Mouse (Mus musculus): ENCODE data around the gene Ngb. TPM values are rescaled to one million over a fixed set of nuclear protein-coding genes. Genes with fewer than 3 reads are reported as not detected.

Gene Ngb
- polyA plus RNA-seq, 1 experiment from 2014 or later = 3.6 TPM

- Histone ChIP-seq H3K27ac (ENCODE audit: low read depth, low read length) (no peak overlapping the region), H3K9ac (replicated peaks; ENCODE audit: low read depth, low read length) (no peak overlapping the region), H3K4me2 (ENCODE audit: low read depth, low read length) (no peak overlapping the region), H3K27me3 (ENCODE audit: control insufficient read depth, insufficient read depth, low read length) (no peaks in the 10 kb centered on the region), H3K9me3 (ENCODE audit: control insufficient read depth, low read length) (no peaks in the 10 kb centered on the region), H3K36me3 (ENCODE audit: control insufficient read depth, insufficient read depth, low read length) (no peaks in the 10 kb centered on the region), H3K4me3 (ENCODE audit: low read depth, low read length) (no peak overlapping the region), H3K4me1 (ENCODE audit: control insufficient read depth, insufficient read depth, low read length) (no peaks in the 10 kb centered on the region)
- no peak for ATAC-seq (ENCODE audit: low read depth)
- 41% methylated on average over 4 of the region's 4 CpGs for WGBS
Measured at GRCm38 (mm10) chr12:87088331-87088730, 14.0 kb downstream of the Ngb start.

- Histone ChIP-seq H3K4me3 (ENCODE audit: low read depth, low read length) (no peak overlapping the region), H3K27me3 (ENCODE audit: control insufficient read depth, insufficient read depth, low read length) (no peaks in the 10 kb centered on the region), H3K36me3 (ENCODE audit: control insufficient read depth, insufficient read depth, low read length) (no peaks in the 10 kb centered on the region), H3K27ac (ENCODE audit: low read depth, low read length) (no peak overlapping the region), H3K9me3 (ENCODE audit: control insufficient read depth, low read length) (no peaks in the 10 kb centered on the region), H3K9ac (replicated peaks; ENCODE audit: low read depth, low read length) (no peak overlapping the region), H3K4me1 (ENCODE audit: control insufficient read depth, insufficient read depth, low read length) (no peaks in the 10 kb centered on the region), H3K4me2 (ENCODE audit: low read depth, low read length) (no peak overlapping the region)
- ATAC-seq (ENCODE audit: low read depth) = no peak
- 66% methylated on average over 7 of the region's 7 CpGs for WGBS
Measured at GRCm38 (mm10) chr12:87087236-87087635, 15.1 kb downstream of the Ngb start.

GRCm38 (mm10) chr12:87082797-87083196 lies 19.5 kb downstream of the Ngb start:
- WGBS = 80% methylated on average over 8 of the region's 8 CpGs
- Histone ChIP-seq H3K4me1 (ENCODE audit: control insufficient read depth, insufficient read depth, low read length) (no peaks in the 10 kb centered on the region), H3K4me2 (ENCODE audit: low read depth, low read length) (no peak overlapping the region), H3K9ac (replicated peaks; ENCODE audit: low read depth, low read length) (no peak overlapping the region), H3K9me3 (ENCODE audit: control insufficient read depth, low read length) (no peaks in the 10 kb centered on the region), H3K27me3 (ENCODE audit: control insufficient read depth, insufficient read depth, low read length) (no peaks in the 10 kb centered on the region), H3K27ac (ENCODE audit: low read depth, low read length) (no peak overlapping the region), H3K36me3 (ENCODE audit: control insufficient read depth, insufficient read depth, low read length) (no peaks in the 10 kb centered on the region), H3K4me3 (ENCODE audit: low read depth, low read length) (no peak overlapping the region)
- ATAC-seq (ENCODE audit: low read depth) = no peak

GRCm38 (mm10) chr12:87076610-87077009 lies 25.7 kb downstream of the Ngb start:
- Histone ChIP-seq H3K27me3 (ENCODE audit: control insufficient read depth, insufficient read depth, low read length) (no peaks in the 10 kb centered on the region), H3K4me1 (ENCODE audit: control insufficient read depth, insufficient read depth, low read length) (no peaks in the 10 kb centered on the region), H3K9me3 (ENCODE audit: control insufficient read depth, low read length) (no peaks in the 10 kb centered on the region), H3K9ac (replicated peaks; ENCODE audit: low read depth, low read length) (no peak overlapping the region), H3K4me2 (ENCODE audit: low read depth, low read length) (no peak overlapping the region), H3K36me3 (ENCODE audit: control insufficient read depth, insufficient read depth, low read length) (no peaks in the 10 kb centered on the region; the same call in 1 of the 2 replicates), H3K4me3 (ENCODE audit: low read depth, low read length) (no peak overlapping the region), H3K27ac (ENCODE audit: low read depth, low read length) (no peak overlapping the region)
- 91% methylated on average over 2 of the region's 2 CpGs for WGBS
- no peak for ATAC-seq (ENCODE audit: low read depth)

- no peaks in the 10 kb centered on the region for H3K27me3 ChIP-seq (ENCODE audit: control insufficient read depth, insufficient read depth, low read length)
- H3K9ac ChIP-seq (replicated peaks; ENCODE audit: low read depth, low read length) = no peak overlapping the region
- 82% methylated on average over 5 of the region's 5 CpGs for WGBS
- no peak overlapping the region for H3K27ac ChIP-seq (ENCODE audit: low read depth, low read length)
- H3K4me2 ChIP-seq (ENCODE audit: low read depth, low read length) = no peak overlapping the region
- H3K4me3 ChIP-seq (ENCODE audit: low read depth, low read length) = no peak overlapping the region
- H3K36me3 ChIP-seq (ENCODE audit: control insufficient read depth, insufficient read depth, low read length) = peaks cover 1% of the 10 kb centered on the region
- H3K9me3 ChIP-seq (ENCODE audit: control insufficient read depth, low read length) = no peaks in the 10 kb centered on the region
- no peaks in the 10 kb centered on the region for H3K4me1 ChIP-seq (ENCODE audit: control insufficient read depth, insufficient read depth, low read length)
- no peak for ATAC-seq (ENCODE audit: low read depth)
Measured at GRCm38 (mm10) chr12:87070520-87070919, 31.8 kb downstream of the Ngb start.

- peaks cover 3% of the 10 kb centered on the region; the same call in 1 of the 2 replicates for H3K36me3 ChIP-seq (ENCODE audit: control insufficient read depth, insufficient read depth, low read length)
- no peaks in the 10 kb centered on the region for H3K27me3 ChIP-seq (ENCODE audit: control insufficient read depth, insufficient read depth, low read length)
- H3K9me3 ChIP-seq (ENCODE audit: control insufficient read depth, low read length) = no peaks in the 10 kb centered on the region
- WGBS = 79% methylated on average over 5 of the region's 5 CpGs
- H3K9ac ChIP-seq (replicated peaks; ENCODE audit: low read depth, low read length) = no peak overlapping the region
- H3K4me2 ChIP-seq (ENCODE audit: low read depth, low read length) = no peak overlapping the region
- H3K4me3 ChIP-seq (ENCODE audit: low read depth, low read length) = no peak overlapping the region
- no peaks in the 10 kb centered on the region for H3K4me1 ChIP-seq (ENCODE audit: control insufficient read depth, insufficient read depth, low read length)
- no peak overlapping the region for H3K27ac ChIP-seq (ENCODE audit: low read depth, low read length)
- no peak for ATAC-seq (ENCODE audit: low read depth)
Measured at GRCm38 (mm10) chr12:87066429-87066828, 35.9 kb downstream of the Ngb start.

GRCm38 (mm10) chr12:87065446-87065845 lies 36.9 kb downstream of the Ngb start:
- Histone ChIP-seq H3K4me3 (ENCODE audit: low read depth, low read length) (no peak overlapping the region), H3K9ac (replicated peaks; ENCODE audit: low read depth, low read length) (no peak overlapping the region), H3K4me1 (ENCODE audit: control insufficient read depth, insufficient read depth, low read length) (no peaks in the 10 kb centered on the region), H3K9me3 (ENCODE audit: control insufficient read depth, low read length) (no peaks in the 10 kb centered on the region), H3K27me3 (ENCODE audit: control insufficient read depth, insufficient read depth, low read length) (no peaks in the 10 kb centered on the region), H3K36me3 (ENCODE audit: control insufficient read depth, insufficient read depth, low read length) (peaks cover 3% of the 10 kb centered on the region; the same call in 1 of the 2 replicates), H3K4me2 (ENCODE audit: low read depth, low read length) (no peak overlapping the region), H3K27ac (ENCODE audit: low read depth, low read length) (no peak overlapping the region)
- no peak for ATAC-seq (ENCODE audit: low read depth)
- 92% methylated on average over 11 of the region's 11 CpGs for WGBS

- Histone ChIP-seq H3K4me1 (ENCODE audit: control insufficient read depth, insufficient read depth, low read length) (no peaks in the 10 kb centered on the region), H3K9ac (replicated peaks; ENCODE audit: low read depth, low read length) (no peak overlapping the region), H3K36me3 (ENCODE audit: control insufficient read depth, insufficient read depth, low read length) (no peaks in the 10 kb centered on the region), H3K9me3 (ENCODE audit: control insufficient read depth, low read length) (no peaks in the 10 kb centered on the region), H3K27me3 (ENCODE audit: control insufficient read depth, insufficient read depth, low read length) (peaks cover 3% of the 10 kb centered on the region; the same call in 1 of the 2 replicates), H3K4me2 (ENCODE audit: low read depth, low read length) (no peak overlapping the region), H3K27ac (ENCODE audit: low read depth, low read length) (no peak overlapping the region), H3K4me3 (ENCODE audit: low read depth, low read length) (no peak overlapping the region)
- no peak for ATAC-seq (ENCODE audit: low read depth)
- 72% methylated on average over 17 of the region's 17 CpGs for WGBS
Measured at GRCm38 (mm10) chr12:87057066-87057465, 45.3 kb downstream of the Ngb start.

GRCm38 (mm10) chr12:87054873-87055272 lies 47.5 kb downstream of the Ngb start:
- H3K4me3 ChIP-seq (ENCODE audit: low read depth, low read length) = no peak overlapping the region
- ATAC-seq (ENCODE audit: low read depth) = no peak
- no peaks in the 10 kb centered on the region for H3K4me1 ChIP-seq (ENCODE audit: control insufficient read depth, insufficient read depth, low read length)
- no peak overlapping the region for H3K4me2 ChIP-seq (ENCODE audit: low read depth, low read length)
- H3K36me3 ChIP-seq (ENCODE audit: control insufficient read depth, insufficient read depth, low read length) = no peaks in the 10 kb centered on the region
- peaks cover 3% of the 10 kb centered on the region; the same call in 1 of the 2 replicates for H3K27me3 ChIP-seq (ENCODE audit: control insufficient read depth, insufficient read depth, low read length)
- no peaks in the 10 kb centered on the region for H3K9me3 ChIP-seq (ENCODE audit: control insufficient read depth, low read length)
- WGBS = 77% methylated on average over 7 of the region's 7 CpGs
- H3K27ac ChIP-seq (ENCODE audit: low read depth, low read length) = no peak overlapping the region
- no peak overlapping the region for H3K9ac ChIP-seq (replicated peaks; ENCODE audit: low read depth, low read length)
